Mouse (Mus musculus): ENCODE data around the gene Olfr531. TPM values are rescaled to one million over a fixed set of nuclear protein-coding genes. Genes with fewer than 3 reads are reported as not detected.

Gene Olfr531
- not detected in 2 replicates for polyA plus RNA-seq (2015; fragmentation: Nextera tagmentation; extraction: Ambion mirVana)

DNA sequence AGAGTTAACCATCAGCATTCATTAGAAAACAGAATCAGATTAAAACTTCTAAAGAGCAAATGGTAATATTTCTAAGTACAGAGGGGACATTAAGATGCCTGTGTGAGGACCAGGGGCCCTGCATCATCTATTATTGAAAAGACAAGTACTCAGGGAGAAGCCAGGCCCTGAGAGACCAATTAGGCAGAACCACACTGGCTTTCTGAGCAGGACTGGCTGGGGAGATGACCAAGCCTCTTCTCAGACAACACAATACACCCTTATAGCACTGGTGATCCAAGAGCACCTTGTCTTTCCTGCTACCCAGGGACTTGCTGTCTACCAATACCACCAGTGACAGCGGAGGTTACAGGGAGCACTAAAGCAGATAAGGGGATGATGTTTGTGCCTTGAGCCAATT is at the start of gene Olfr531:
Olfr531 (minus strand) TSS at position 101 of the 400 bp plus-strand sequence.
- no peak for ATAC-seq
- no peak within 1 kb of the TSS for H3K9ac ChIP-seq (replicated peaks)
- 77% methylated on average over 1 of the region's 1 CpGs for WGBS
- H3K4me2 ChIP-seq (replicated peaks), result no peak within 1 kb of the TSS
- no peaks in the 10 kb centered on the region for H3K9me3 ChIP-seq
- H3K36me3 ChIP-seq, result no peaks in the 10 kb centered on the region
- no peaks in the 10 kb centered on the region for H3K27me3 ChIP-seq
- no peak within 1 kb of the TSS for H3K4me3 ChIP-seq (replicated peaks)
- no peak within 1 kb of the TSS for H3K27ac ChIP-seq
- no peaks in the 10 kb centered on the region for H3K4me1 ChIP-seq (replicated peaks)

DNA sequence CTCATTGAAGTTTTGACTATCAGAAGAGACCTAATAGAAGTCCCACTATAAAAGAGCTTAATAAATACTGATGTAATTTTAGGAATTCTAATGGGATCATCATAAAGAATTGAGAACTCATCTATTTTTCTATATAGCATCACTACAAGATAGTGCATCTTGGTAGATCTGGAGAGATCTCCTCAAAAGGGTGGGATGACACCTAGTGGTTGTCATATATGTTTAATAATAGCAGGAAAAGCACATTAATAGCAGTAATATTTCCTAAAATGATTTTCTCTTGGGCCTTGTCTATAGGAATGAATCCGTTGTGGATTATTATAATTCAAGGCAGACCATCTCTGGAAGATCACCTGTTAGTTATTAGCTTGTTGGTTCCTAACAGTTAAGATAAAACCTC is 40.4 kb upstream of the Olfr531 start:
- WGBS, result 79% methylated on average over 1 of the region's 1 CpGs
- Histone ChIP-seq H3K9me3 (no peaks in the 10 kb centered on the region), H3K27ac (no peak overlapping the region), H3K4me2 (replicated peaks) (no peak overlapping the region), H3K4me3 (replicated peaks) (no peak overlapping the region), H3K4me1 (replicated peaks) (no peaks in the 10 kb centered on the region), H3K36me3 (no peaks in the 10 kb centered on the region), H3K27me3 (no peaks in the 10 kb centered on the region), H3K9ac (replicated peaks) (no peak overlapping the region)
- ATAC-seq, result no peak

DNA sequence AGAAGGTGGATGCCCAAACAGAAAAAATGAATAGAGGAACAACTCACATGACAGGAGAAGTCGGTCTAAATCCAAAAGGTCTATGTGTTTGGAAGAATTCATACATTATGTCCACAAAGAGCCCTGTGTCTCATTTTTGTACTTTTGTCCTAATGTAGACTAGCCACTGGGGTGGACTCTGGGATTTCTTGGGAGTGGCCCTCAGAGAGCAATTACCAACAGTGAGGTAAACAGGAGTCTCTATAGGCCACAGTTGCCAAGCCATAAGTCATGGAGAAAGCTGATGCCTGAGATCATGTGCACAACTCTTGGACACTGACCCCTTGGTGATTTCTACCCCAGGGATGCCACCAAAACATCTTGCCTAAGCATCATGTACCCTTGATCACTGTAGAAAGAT is 18.8 kb upstream of the Olfr531 start, which contains the start of gene Olfr532:
Olfr532 (minus strand) TSS at position 101 of the 400 bp plus-strand sequence.
- no peak within 1 kb of the TSS for H3K27ac ChIP-seq
- no peak for ATAC-seq
- no peaks in the 10 kb centered on the region for H3K4me1 ChIP-seq (replicated peaks)
- 93% methylated on average over 1 of the region's 1 CpGs for WGBS
- H3K36me3 ChIP-seq, result no peaks in the 10 kb centered on the region
- H3K9me3 ChIP-seq, result no peaks in the 10 kb centered on the region
- no peak within 1 kb of the TSS for H3K4me3 ChIP-seq (replicated peaks)
- no peak within 1 kb of the TSS for H3K9ac ChIP-seq (replicated peaks)
- no peaks in the 10 kb centered on the region for H3K27me3 ChIP-seq
- H3K4me2 ChIP-seq (replicated peaks), result no peak within 1 kb of the TSS

DNA sequence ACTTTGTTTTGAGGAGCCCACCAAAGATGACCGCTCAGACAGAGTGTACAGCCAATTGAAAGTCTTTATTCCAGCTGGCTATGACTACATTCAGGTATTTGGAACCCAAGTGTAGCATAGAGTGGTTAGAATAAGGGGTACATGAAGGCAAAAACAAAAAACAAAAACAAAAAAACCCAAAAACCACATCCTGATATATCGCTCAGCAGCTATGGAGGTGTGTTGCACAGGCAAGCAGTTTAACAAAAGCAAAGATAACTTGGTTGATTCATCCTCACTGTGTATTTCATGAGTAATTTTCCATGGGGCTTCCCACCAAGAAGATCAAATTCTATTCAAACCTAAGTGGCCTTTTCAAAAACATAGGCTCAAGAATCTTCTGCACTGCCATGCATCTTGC is 25.8 kb downstream of the Olfr531 start:
- WGBS, result 97% methylated on average over 2 of the region's 2 CpGs
- Histone ChIP-seq H3K27me3 (no peaks in the 10 kb centered on the region), H3K9me3 (no peaks in the 10 kb centered on the region), H3K27ac (no peak overlapping the region), H3K36me3 (no peaks in the 10 kb centered on the region), H3K4me1 (replicated peaks) (no peaks in the 10 kb centered on the region), H3K4me2 (replicated peaks) (no peak overlapping the region), H3K4me3 (replicated peaks) (no peak overlapping the region), H3K9ac (replicated peaks) (no peak overlapping the region)
- no peak for ATAC-seq

DNA sequence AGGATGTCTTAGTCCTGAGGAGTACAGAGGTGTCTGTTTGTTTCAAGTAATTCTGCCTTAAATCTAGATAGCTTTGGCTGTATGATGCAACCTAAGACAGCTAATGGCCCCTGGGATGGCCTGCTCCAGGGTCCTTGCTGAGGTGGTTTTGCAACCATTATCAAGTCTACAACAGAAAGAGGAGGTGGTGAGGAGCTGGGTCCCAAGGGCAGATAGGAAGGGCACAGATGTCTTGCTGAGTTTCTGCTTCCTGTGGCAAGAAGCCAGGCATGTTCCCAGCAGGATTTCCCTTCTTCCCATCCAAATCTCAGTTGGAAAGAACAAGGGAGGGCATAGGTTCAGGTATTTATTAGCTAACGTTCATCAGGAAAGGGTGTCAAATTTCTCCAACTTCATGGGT is 26.5 kb downstream of the Olfr531 start, which contains the start of gene Olfr530:
Olfr530 (minus strand) TSS at position 101 of the 400 bp plus-strand sequence.
- H3K9ac ChIP-seq (replicated peaks), result no peak within 1 kb of the TSS
- no peak within 1 kb of the TSS for H3K4me3 ChIP-seq (replicated peaks)
- H3K36me3 ChIP-seq, result no peaks in the 10 kb centered on the region
- H3K9me3 ChIP-seq, result no peaks in the 10 kb centered on the region
- no peaks in the 10 kb centered on the region for H3K27me3 ChIP-seq
- WGBS, result 69% methylated on average over 1 of the region's 1 CpGs
- no peak within 1 kb of the TSS for H3K27ac ChIP-seq
- no peak for ATAC-seq
- no peaks in the 10 kb centered on the region for H3K4me1 ChIP-seq (replicated peaks)
- no peak within 1 kb of the TSS for H3K4me2 ChIP-seq (replicated peaks)

DNA sequence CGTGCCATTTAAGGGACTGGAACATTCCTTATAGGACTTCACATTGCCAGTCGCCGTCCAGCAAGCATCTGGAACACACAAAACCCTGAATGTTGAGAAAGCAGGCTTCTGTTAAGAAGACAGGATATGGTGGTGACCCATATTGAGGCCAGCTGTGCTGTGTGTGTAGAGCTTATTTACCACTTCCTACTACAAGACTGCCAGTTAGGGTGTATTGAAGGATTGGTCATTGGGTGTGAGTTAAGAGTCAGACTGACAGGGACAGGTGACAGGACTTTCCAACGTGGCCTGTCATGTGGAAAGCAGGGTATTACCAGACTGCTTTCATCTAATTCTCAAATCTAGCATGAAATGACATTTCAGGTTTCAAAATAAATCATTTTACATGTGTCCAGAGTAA is 28.4 kb downstream of the Olfr531 start:
- Histone ChIP-seq H3K4me3 (replicated peaks) (no peak overlapping the region), H3K9me3 (no peaks in the 10 kb centered on the region), H3K9ac (replicated peaks) (no peak overlapping the region), H3K36me3 (no peaks in the 10 kb centered on the region), H3K4me2 (replicated peaks) (no peak overlapping the region), H3K27me3 (no peaks in the 10 kb centered on the region), H3K4me1 (replicated peaks) (no peaks in the 10 kb centered on the region), H3K27ac (no peak overlapping the region)
- WGBS, result 86% methylated on average over 4 of the region's 4 CpGs
- no peak for ATAC-seq

DNA sequence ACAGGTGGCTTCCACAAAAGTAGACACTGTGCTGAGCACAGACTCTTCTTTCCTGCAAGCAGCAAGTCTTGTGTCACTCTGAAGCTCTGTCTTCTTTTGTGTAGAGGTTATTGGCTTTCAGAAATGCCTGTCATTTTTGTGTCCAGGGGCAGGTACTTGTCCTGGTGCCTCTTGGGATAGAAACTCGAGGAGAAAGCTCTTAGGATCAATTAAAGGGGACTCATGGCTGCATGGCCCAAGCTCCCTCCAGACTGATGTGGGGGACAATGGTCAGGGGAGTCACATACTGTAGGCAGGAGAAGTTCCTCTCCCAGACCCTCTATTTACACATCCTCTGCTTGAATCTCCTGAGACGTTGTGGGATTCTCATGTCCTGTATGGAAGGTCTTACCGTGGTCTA is 41.1 kb downstream of the Olfr531 start, which contains the start of gene Olfr60:
Olfr60 (minus strand) TSS at position 101 of the 400 bp plus-strand sequence.
- no peaks in the 10 kb centered on the region for H3K27me3 ChIP-seq
- H3K4me3 ChIP-seq (replicated peaks), result no peak within 1 kb of the TSS
- no peak within 1 kb of the TSS for H3K4me2 ChIP-seq (replicated peaks)
- H3K4me1 ChIP-seq (replicated peaks), result no peaks in the 10 kb centered on the region
- ATAC-seq, result no peak
- H3K27ac ChIP-seq, result no peak within 1 kb of the TSS
- WGBS, result 67% methylated on average over 3 of the region's 3 CpGs
- H3K9me3 ChIP-seq, result no peaks in the 10 kb centered on the region
- H3K9ac ChIP-seq (replicated peaks), result no peak within 1 kb of the TSS
- no peaks in the 10 kb centered on the region for H3K36me3 ChIP-seq

Other genes starting within 250 kb of the Olfr531 start
- gene Sprn, start 248.0 kb downstream of the Olfr531 start, polyA plus RNA-seq (2015; fragmentation: Nextera tagmentation; extraction: Ambion mirVana), result 7.8 and 8.1 TPM in 2 replicates
- not detected in 2 replicates for gene Olfr522, start 238.2 kb downstream of the Olfr531 start, polyA plus RNA-seq (2015; fragmentation: Nextera tagmentation; extraction: Ambion mirVana)
- gene Olfr523, start 229.7 kb downstream of the Olfr531 start, polyA plus RNA-seq (2015; fragmentation: Nextera tagmentation; extraction: Ambion mirVana), result not detected in 2 replicates
- gene Olfr524, start 197.0 kb downstream of the Olfr531 start, polyA plus RNA-seq (2015; fragmentation: Nextera tagmentation; extraction: Ambion mirVana), result not detected in 2 replicates
- gene Cd163l1, start 184.7 kb downstream of the Olfr531 start, polyA plus RNA-seq (2015; fragmentation: Nextera tagmentation; extraction: Ambion mirVana), result 0.05 TPM in 1 of 2 replicates, not detected in the other
- not detected in 2 replicates for gene 5830411N06Rik, start 155.6 kb downstream of the Olfr531 start, polyA plus RNA-seq (2015; fragmentation: Nextera tagmentation; extraction: Ambion mirVana)
- not detected in 2 replicates for gene Olfr525, start 82.1 kb downstream of the Olfr531 start, polyA plus RNA-seq (2015; fragmentation: Nextera tagmentation; extraction: Ambion mirVana)
- not detected in 2 replicates for gene Olfr527, start 68.9 kb downstream of the Olfr531 start, polyA plus RNA-seq (2015; fragmentation: Nextera tagmentation; extraction: Ambion mirVana)
- gene Olfr60, start 41.2 kb downstream of the Olfr531 start, polyA plus RNA-seq (2015; fragmentation: Nextera tagmentation; extraction: Ambion mirVana), result not detected in 2 replicates
- not detected in 2 replicates for gene Olfr530, start 26.6 kb downstream of the Olfr531 start, polyA plus RNA-seq (2015; fragmentation: Nextera tagmentation; extraction: Ambion mirVana)
- gene Olfr532, start 18.7 kb upstream of the Olfr531 start, polyA plus RNA-seq (2015; fragmentation: Nextera tagmentation; extraction: Ambion mirVana), result not detected in 2 replicates
- gene Olfr533, start 60.5 kb upstream of the Olfr531 start, polyA plus RNA-seq (2015; fragmentation: Nextera tagmentation; extraction: Ambion mirVana), result not detected in 2 replicates
- gene Olfr535, start 81.3 kb upstream of the Olfr531 start, polyA plus RNA-seq (2015; fragmentation: Nextera tagmentation; extraction: Ambion mirVana), result not detected in 2 replicates
- not detected in 2 replicates for gene Olfr536, start 104.5 kb upstream of the Olfr531 start, polyA plus RNA-seq (2015; fragmentation: Nextera tagmentation; extraction: Ambion mirVana)
- gene Olfr538, start 165.0 kb upstream of the Olfr531 start, polyA plus RNA-seq (2015; fragmentation: Nextera tagmentation; extraction: Ambion mirVana), result not detected in 2 replicates
- 0.01 and 0.03 TPM in 2 replicates for gene Olfr46, start 198.4 kb upstream of the Olfr531 start, polyA plus RNA-seq (2015; fragmentation: Nextera tagmentation; extraction: Ambion mirVana)
- gene Olfr61, start 226.1 kb upstream of the Olfr531 start, polyA plus RNA-seq (2015; fragmentation: Nextera tagmentation; extraction: Ambion mirVana), result not detected in 2 replicates
- not detected in 2 replicates for gene Olfr53, start 243.5 kb upstream of the Olfr531 start, polyA plus RNA-seq (2015; fragmentation: Nextera tagmentation; extraction: Ambion mirVana)

All from midbrain, embryonic 13.5 days (tissue).